Mouse (Mus musculus): ENCODE data around the gene Ccdc18.

- TF ChIP-seq E2F4 (IDR thresholded peaks at IDR 0.05; ENCODE audit: insufficient read depth) (no peak), USF1 (IDR thresholded peaks at IDR 0.05; ENCODE audit: low read depth) (no peak), POLR2A (IDR thresholded peaks at IDR 0.05; ENCODE audit: insufficient read length, low read depth) (no peak), MYOG (IDR thresholded peaks at IDR 0.05; ENCODE audit: control insufficient read depth in 1 of 3, insufficient read depth in 1 of 3, insufficient read length in 2 of 3, low read depth in 2 of 3) (no peak), MYOD1 (IDR thresholded peaks at IDR 0.05; ENCODE audit: control insufficient read depth in 1 of 3, insufficient read length in 2 of 3, low read depth in 2 of 3) (no peak)
Observed at GRCm38 (mm10) chr5:108266990-108267389, 134.3 kb downstream of the Ccdc18 start.
